Mouse (Mus musculus): ENCODE data around the gene Zbtb5. TPM values are rescaled to one million over a fixed set of nuclear protein-coding genes. Genes with fewer than 3 reads are reported as not detected.

Zbtb5 gene
- polyA plus RNA-seq, 1 experiment, result 5.0 TPM

GRCm38 (mm10) chr4:44990560-44990959 is 21.7 kb downstream of the Zbtb5 start:
- H3K27ac ChIP-seq (replicated peaks; ENCODE audit: low read depth, low read length), result no peak overlapping the region
- no peaks in the 10 kb centered on the region for H3K4me1 ChIP-seq (ENCODE audit: control insufficient read depth, insufficient read depth, insufficient read length, low read length)
- no peak overlapping the region for H3K4me3 ChIP-seq (ENCODE audit: insufficient read depth, low read depth, low read length)

GRCm38 (mm10) chr4:44983131-44983740 is 29.0 kb downstream of the Zbtb5 start:
- no peak overlapping the region for H3K27ac ChIP-seq (replicated peaks; ENCODE audit: low read depth, low read length)
- peaks cover 10% of the 10 kb centered on the region for H3K4me1 ChIP-seq (ENCODE audit: control insufficient read depth, insufficient read depth, insufficient read length, low read length)
- H3K4me3 ChIP-seq (ENCODE audit: insufficient read depth, low read depth, low read length), result no peak overlapping the region

DNA sequence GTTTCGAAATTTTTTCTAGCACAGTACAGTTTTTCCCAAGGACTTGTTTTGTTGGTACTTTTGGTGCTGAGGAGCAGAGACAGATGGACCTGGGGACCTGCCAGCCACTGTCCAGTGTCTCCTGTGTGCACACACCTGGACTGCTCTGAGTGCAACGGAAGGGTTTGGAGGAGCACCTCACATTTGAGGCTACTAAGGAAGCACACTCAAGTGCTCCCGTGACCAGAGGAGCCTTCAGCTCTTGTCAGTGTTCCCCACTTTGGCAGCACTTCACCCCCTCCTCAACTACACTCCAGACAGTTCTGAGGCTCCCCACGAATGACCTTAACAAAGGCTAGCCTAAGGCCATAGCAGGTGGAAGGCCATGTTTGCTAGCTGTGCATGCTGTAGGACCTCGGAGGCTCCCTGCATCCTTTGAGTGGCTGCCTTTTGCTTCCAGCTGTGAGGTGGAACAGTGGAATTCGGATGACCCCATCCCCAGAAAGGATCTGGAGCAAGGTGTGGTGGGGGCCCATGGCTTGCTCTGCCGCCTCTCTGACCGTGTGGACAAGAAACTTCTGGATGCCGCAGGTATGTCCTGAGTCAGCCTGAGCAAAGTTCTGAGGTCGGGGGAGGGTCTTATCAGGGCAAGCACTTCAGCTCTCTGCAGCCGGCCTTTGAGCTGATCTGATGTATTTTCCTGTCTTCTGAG is 29.6 kb downstream of the Zbtb5 start:
- no peak overlapping the region for H3K27ac ChIP-seq (replicated peaks; ENCODE audit: low read depth, low read length)
- peak overlapping the region; percentile 74 for H3K4me3 ChIP-seq (ENCODE audit: insufficient read depth, low read depth, low read length)
- H3K4me1 ChIP-seq (ENCODE audit: control insufficient read depth, insufficient read depth, insufficient read length, low read length), result peaks cover 10% of the 10 kb centered on the region

DNA sequence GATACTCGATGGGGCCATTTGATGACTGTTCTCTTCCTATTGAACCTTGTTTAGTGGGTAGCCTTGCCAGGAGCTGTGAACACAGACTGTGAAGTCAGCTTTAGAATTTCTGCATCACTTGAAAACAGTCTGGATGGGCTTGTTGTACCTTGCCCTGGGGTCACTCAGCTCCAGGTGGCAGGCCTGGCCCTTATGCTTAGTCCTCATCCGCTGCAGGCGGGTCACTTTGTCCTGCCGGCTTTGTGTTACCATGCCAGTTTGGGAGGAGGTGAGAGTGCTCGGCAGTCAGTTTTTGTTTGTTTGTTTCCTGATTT is 30.3 kb downstream of the Zbtb5 start:
- Histone ChIP-seq H3K4me1 (ENCODE audit: control insufficient read depth, insufficient read depth, insufficient read length, low read length) (peaks cover 10% of the 10 kb centered on the region), H3K27ac (replicated peaks; ENCODE audit: low read depth, low read length) (0 out of 2 replicates have a peak overlapping the region, but pooled peaks have one; percentile 59), H3K4me3 (ENCODE audit: insufficient read depth, low read depth, low read length) (peak overlapping the region; percentile 74)

GRCm38 (mm10) chr4:44981280-44981973 is 30.8 kb downstream of the Zbtb5 start, which contains the start of gene Grhpr:
Grhpr (plus strand) TSS chr4:44981395.
- Histone ChIP-seq H3K27ac (replicated peaks; ENCODE audit: low read depth, low read length) (peak within 1 kb of the TSS; percentile 59), H3K4me1 (ENCODE audit: control insufficient read depth, insufficient read depth, insufficient read length, low read length) (peaks cover 10% of the 10 kb centered on the region), H3K4me3 (ENCODE audit: insufficient read depth, low read depth, low read length) (peak within 1 kb of the TSS; percentile 74)

DNA sequence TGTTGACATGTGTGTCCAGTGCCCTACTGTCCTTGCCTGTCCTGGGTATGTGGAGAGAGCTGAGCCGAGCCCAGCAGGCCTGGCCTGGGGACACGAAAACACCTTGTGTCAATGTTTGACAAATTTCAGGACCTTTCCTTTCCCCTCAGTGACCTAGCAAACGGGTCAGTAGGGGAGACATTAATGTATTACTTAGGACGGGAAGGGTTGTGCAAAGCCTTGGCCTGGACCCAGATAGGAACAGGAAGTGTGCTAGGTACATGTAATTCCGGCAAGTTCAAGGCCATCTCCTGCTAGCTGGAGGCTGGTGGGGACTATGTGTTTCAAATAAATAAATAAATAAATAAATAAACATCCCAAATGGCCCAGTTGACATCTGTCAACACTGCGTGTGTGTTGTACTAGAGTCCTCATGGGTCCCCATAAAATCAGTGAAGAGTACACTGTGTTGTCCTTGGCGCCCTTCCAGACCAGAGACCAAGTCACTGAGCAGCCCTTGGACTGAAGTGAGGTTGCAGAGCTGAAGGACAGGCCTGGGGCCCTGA is 32.3 kb downstream of the Zbtb5 start:
- peaks cover 10% of the 10 kb centered on the region for H3K4me1 ChIP-seq (ENCODE audit: control insufficient read depth, insufficient read depth, insufficient read length, low read length)
- no peak overlapping the region for H3K4me3 ChIP-seq (ENCODE audit: insufficient read depth, low read depth, low read length)
- H3K27ac ChIP-seq (replicated peaks; ENCODE audit: low read depth, low read length), result no peak overlapping the region

- H3K4me3 ChIP-seq (ENCODE audit: insufficient read depth, low read depth, low read length), result no peak overlapping the region
- peaks cover 10% of the 10 kb centered on the region for H3K4me1 ChIP-seq (ENCODE audit: control insufficient read depth, insufficient read depth, insufficient read length, low read length)
- no peak overlapping the region for H3K27ac ChIP-seq (replicated peaks; ENCODE audit: low read depth, low read length)
Observed at GRCm38 (mm10) chr4:44978175-44978574, 34.0 kb downstream of the Zbtb5 start.

- Histone ChIP-seq H3K4me3 (ENCODE audit: insufficient read depth, low read depth, low read length) (no peak overlapping the region), H3K27ac (replicated peaks; ENCODE audit: low read depth, low read length) (no peak overlapping the region), H3K4me1 (ENCODE audit: control insufficient read depth, insufficient read depth, insufficient read length, low read length) (peaks cover 6% of the 10 kb centered on the region; the same call in 1 of the 2 replicates)
Observed at GRCm38 (mm10) chr4:44976921-44977710, 35.1 kb downstream of the Zbtb5 start.

- H3K4me1 ChIP-seq (ENCODE audit: control insufficient read depth, insufficient read depth, insufficient read length, low read length), result peaks cover 6% of the 10 kb centered on the region; the same call in 1 of the 2 replicates
- H3K27ac ChIP-seq (replicated peaks; ENCODE audit: low read depth, low read length), result no peak overlapping the region
- no peak overlapping the region for H3K4me3 ChIP-seq (ENCODE audit: insufficient read depth, low read depth, low read length)
Observed at GRCm38 (mm10) chr4:44976026-44976615, 36.1 kb downstream of the Zbtb5 start.

DNA sequence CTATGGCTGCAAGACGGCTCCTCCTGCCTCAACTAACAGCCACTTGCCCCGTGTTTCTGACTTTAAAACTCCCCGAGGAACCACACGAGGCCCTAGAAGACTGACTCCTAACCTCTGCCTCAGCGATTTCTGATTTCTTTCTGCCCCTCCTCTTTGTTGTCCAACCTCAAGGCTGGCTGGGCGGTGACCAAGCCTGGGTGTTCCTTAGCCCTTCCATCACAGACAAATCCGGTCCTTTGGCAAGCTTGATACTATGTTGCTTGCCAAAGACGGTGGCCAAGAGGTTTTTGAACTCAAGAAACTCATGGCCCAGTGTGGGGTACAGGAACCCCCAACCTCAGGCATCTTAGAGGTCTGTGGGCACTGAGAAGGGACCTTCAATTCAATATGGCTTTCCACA is 37.9 kb downstream of the Zbtb5 start:
- H3K4me3 ChIP-seq (ENCODE audit: insufficient read depth, low read depth, low read length), result no peak overlapping the region
- no peak overlapping the region for H3K27ac ChIP-seq (replicated peaks; ENCODE audit: low read depth, low read length)
- H3K4me1 ChIP-seq (ENCODE audit: control insufficient read depth, insufficient read depth, insufficient read length, low read length), result no peaks in the 10 kb centered on the region

GRCm38 (mm10) chr4:44973871-44974270 is 38.3 kb downstream of the Zbtb5 start:
- Histone ChIP-seq H3K4me1 (ENCODE audit: control insufficient read depth, insufficient read depth, insufficient read length, low read length) (no peaks in the 10 kb centered on the region), H3K27ac (replicated peaks; ENCODE audit: low read depth, low read length) (no peak overlapping the region), H3K4me3 (ENCODE audit: insufficient read depth, low read depth, low read length) (no peak overlapping the region; the same call in 1 of the 2 replicates)

DNA sequence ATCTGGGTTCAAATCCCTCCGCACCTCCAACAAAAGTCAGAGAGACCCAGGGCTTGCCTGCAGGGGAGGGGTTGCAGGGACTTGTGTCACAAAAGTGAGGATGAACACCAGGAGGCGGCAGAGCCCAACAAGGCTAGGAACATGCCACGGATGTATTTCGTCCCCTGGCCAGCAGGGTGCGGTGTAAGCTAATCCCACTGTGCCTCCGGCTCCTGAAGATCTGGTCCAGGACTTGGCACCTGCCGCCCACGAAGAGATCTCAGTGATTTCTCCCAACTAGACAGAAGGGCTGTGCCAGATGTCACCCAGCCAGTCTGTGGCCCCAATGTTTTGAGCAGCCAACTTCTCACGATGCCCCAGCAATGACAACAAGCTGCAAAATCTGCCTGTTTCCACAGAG is 38.8 kb downstream of the Zbtb5 start:
- no peak overlapping the region for H3K27ac ChIP-seq (replicated peaks; ENCODE audit: low read depth, low read length)
- H3K4me3 ChIP-seq (ENCODE audit: insufficient read depth, low read depth, low read length), result no peak overlapping the region; the same call in 1 of the 2 replicates
- no peaks in the 10 kb centered on the region for H3K4me1 ChIP-seq (ENCODE audit: control insufficient read depth, insufficient read depth, insufficient read length, low read length)

DNA sequence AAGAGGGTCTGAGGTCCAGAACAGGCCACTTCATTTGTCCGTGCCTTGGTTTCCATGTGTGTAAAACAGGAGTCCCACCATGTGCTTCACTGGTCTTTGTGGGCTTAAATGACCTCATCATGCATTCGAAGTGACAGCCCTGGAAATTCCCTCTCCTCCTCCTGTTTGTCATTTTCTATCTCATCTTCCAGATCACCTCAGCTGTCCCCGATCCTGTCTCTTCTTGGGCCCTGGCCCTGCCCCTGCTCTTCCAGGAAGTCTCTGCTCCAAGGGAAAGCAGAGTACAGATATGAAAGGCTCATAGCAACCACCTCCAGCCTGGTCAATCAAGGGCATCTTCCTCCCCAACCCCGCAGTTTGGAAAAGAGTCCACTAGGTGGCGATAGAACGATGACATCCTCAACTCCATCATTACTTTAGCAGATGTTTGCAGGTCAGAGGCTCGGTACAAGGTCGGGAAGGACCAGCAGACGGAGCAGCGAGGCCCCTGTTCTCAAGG is 41.6 kb downstream of the Zbtb5 start:
- Histone ChIP-seq H3K27ac (replicated peaks; ENCODE audit: low read depth, low read length) (no peak overlapping the region), H3K4me1 (ENCODE audit: control insufficient read depth, insufficient read depth, insufficient read length, low read length) (no peaks in the 10 kb centered on the region), H3K4me3 (ENCODE audit: insufficient read depth, low read depth, low read length) (no peak overlapping the region)

DNA sequence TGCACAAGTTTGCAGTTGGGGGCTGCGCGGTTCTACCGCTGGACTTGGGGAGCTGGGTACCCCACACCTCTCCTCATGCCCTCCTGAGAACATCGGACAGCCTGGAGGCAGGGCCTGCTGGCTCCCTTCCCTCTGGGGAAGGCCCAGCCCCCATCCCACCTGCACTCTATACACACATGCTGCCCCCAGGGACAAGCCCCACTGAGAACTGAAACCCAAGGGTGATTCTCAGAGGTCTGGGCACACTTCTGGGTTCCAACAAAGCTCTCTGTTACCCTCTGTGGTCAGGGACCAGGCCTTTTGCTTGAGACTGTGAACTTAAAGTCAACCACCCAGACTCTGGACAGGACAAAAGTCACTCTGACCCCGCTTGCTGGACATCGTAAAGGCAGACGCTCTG is 42.2 kb downstream of the Zbtb5 start:
- Histone ChIP-seq H3K4me1 (ENCODE audit: control insufficient read depth, insufficient read depth, insufficient read length, low read length) (no peaks in the 10 kb centered on the region), H3K4me3 (ENCODE audit: insufficient read depth, low read depth, low read length) (no peak overlapping the region), H3K27ac (replicated peaks; ENCODE audit: low read depth, low read length) (no peak overlapping the region)

All from brown adipose tissue, adult 24 weeks (tissue).